Comparison of ENCODE assay signal across 8 mouse cellular contexts in genomic region chr11:33928658-33929057, GRCm38 (mm10). TPM values are rescaled to one million over a fixed set of nuclear protein-coding genes. Genes with fewer than 3 reads are reported as not detected.
DNase-seq lines count a peak whose midpoint lies in the region; ATAC-seq and TF ChIP-seq lines count a peak whose summit lies in the region.

No protein-coding gene starts in this region.

- no peaks in the 10 kb centered on the region for H3K36me3 ChIP-seq in intestine, postnatal 0 days (ENCODE audit: control insufficient read depth, insufficient read depth)

- H3K9ac ChIP-seq in intestine, postnatal 0 days (ENCODE audit: low read depth, low read length): no peak overlapping the region

- 0 out of 2 replicates have a peak, but pooled peaks have one; percentile 43 for ATAC-seq in common myeloid progenitor, adult 5-6 weeks (replicated peaks; ENCODE audit: low read depth, poor library complexity, severe bottlenecking)
- no peak for ATAC-seq in intestine, postnatal 0 days

- 0 out of 2 replicates have a peak, but pooled peaks cover 5% of the 10 kb centered on the region for H3K4me1 ChIP-seq in intestine, postnatal 0 days (replicated peaks; ENCODE audit: control insufficient read depth, insufficient read depth, low read length)

- H3K27me3 ChIP-seq in intestine, postnatal 0 days (replicated peaks; ENCODE audit: control insufficient read depth, insufficient read depth, low read length): no peaks in the 10 kb centered on the region

- peak; percentile 82 for TF ChIP-seq CTCF in intestine, postnatal 0 days (IDR thresholded peaks at IDR 0.05; ENCODE audit: low read depth)

- no peak overlapping the region for H3K4me2 ChIP-seq in intestine, postnatal 0 days (replicated peaks; ENCODE audit: low read depth)

- no peak overlapping the region for H3K27ac ChIP-seq in intestine, postnatal 0 days (ENCODE audit: low read depth, low read length)

- no peak overlapping the region for H3K4me3 ChIP-seq in intestine, postnatal 0 days (ENCODE audit: low read depth, low read length)

- WGBS in intestine, postnatal 0 days: 26% methylated on average over 7 of the region's 7 CpGs

- no peaks in the 10 kb centered on the region for H3K9me3 ChIP-seq in intestine, postnatal 0 days (ENCODE audit: control insufficient read depth)

- peak; percentile 26 for DNase-seq in layer of hippocampus, adult 11-12 months (ENCODE audit: low spot score)
- no peak for DNase-seq in layer of hippocampus, postnatal 25 days (ENCODE audit: extremely low spot score in 1 of 2, low spot score in 1 of 2)
- DNase-seq in ES-CJ7 (ENCODE audit: low read depth, low spot score): peak; percentile 50
- DNase-seq in naive thymus-derived CD4-positive, alpha-beta T cell, adult 2 months (ENCODE audit: low read depth): peak; percentile 83
- DNase-seq in cerebellum, postnatal 36 days: no peak
- no peak for DNase-seq in left cerebral cortex, adult 11 months (ENCODE audit: low spot score)

RNA-seq across cellular contexts. Expression of gene Kcnmb1, which starts 34.2 kb away (rescaled TPM):
- total RNA-seq in layer of hippocampus, postnatal 25 days (2021): under 1 TPM; 0.16 to 0.30 TPM
- total RNA-seq in common myeloid progenitor, adult 5-6 weeks (2017): not detected in 2 replicates
- polyA plus RNA-seq in intestine, postnatal 0 days (2015; fragmentation: Nextera tagmentation; extraction: Ambion mirVana): 1.8 and 1.9 TPM in 2 replicates

Comparison
In these comparisons a context has a peak if more than half of its experiments do, and no peak if none do; other contexts are left out.
1. DNase-seq: peak in layer of hippocampus, adult 11-12 months (single experiment), ES-CJ7 (single experiment) and naive thymus-derived CD4-positive, alpha-beta T cell, adult 2 months (single experiment); none in layer of hippocampus, postnatal 25 days (0 of 2), cerebellum, postnatal 36 days (0 of 2) and left cerebral cortex, adult 11 months (single experiment).